Mouse (Mus musculus): ENCODE results near the gene Gm10295.

DNA sequence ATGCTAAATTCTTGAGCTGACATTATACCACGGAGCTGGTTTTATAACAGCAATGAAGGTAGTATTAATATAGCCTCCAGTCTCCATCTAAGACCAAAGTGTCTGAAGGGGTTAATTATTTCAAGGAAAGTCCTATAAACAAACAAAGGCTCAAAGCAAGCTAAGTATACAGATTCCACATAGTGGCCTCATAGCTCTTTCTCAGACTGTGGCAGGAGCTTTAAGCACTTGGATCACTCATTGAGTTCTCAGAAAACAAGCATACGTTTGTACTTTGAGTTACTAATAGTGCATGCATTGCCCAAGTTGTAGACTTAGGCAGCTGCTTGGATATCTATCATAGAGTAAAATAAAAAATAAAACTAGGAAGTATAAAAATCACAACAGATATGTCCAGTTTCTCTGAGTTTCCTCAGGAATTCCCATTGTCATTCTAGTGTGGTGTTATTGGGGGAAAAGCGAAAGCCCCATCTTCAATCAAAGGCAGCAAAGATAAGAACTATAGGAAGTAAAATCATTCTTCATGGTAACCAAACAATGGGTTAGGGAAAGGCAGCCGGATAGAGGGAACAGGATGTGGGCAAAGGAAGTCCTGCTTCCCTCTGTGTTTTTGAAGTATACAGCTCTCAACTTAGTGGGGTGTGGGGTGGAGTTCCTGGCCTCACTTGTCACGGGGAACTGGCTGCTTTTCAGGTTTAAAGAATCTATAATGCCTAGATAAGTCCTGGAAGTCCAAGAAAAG lies 48.8 kb upstream of the Gm10295 start:
- no peak for TF ChIP-seq CTCF (IDR thresholded peaks at IDR 0.05)
- peak; percentile 57; the same call in 1 of the 2 replicates for TF ChIP-seq EP300 (IDR thresholded peaks at IDR 0.05)

Data from lung, postnatal 0 days (tissue).